Mouse (Mus musculus) naive thymus-derived CD4-positive, alpha-beta T cell, adult 2 months (primary cell): ENCODE measurements around the gene Txndc9.

Source experiments
- DNase-seq: peaks from one replicate; pipeline ENCODE4 v3.0.0-alpha.2; 2011; ENCODE audit warnings: low read depth

The Txndc9 gene

DNA sequence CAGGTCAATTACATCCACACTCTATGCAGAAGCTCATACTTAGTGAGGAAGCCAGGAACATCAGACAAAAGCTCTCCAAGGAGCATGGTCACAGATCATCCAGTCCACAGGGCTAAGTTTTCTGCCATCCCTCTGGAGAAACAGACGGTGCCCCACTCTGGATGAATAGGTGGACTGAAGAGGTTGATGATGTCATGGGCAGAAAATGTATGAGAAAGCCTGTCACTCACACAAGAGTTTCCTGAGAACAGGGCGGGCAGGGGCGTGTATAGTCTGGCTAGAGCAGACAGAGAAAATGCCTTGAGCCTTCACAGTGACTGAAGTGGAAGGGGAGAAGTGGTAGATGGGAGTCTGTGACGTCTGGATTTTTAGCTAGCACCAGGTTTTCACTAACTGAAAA is 26.2 kb downstream of the Txndc9 start:
- no peak for DNase-seq

DNA sequence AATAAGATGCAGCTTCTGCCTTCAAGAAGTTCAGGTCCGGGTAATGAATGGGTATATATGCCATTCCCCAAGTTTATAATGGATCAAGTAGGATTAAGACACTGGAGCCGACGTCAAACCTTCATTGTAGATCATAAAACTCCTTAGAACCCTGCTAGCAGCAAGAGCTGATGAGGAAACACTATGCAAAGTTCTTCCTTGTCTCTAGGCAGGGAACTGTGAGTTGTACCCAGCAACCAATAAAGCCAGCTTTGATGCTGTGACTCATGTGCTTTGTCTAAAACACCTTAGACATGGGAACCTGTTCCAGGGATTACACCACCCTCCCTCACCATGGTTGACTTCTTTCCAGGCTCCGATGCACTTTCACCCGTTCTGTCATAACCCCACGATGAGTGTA is 28.9 kb downstream of the Txndc9 start:
- DNase-seq, result no peak

- DNase-seq, result no peak
Observed at GRCm38 (mm10) chr1:37965571-37965970, 32.1 kb downstream of the Txndc9 start.

- no peak for DNase-seq
Observed at GRCm38 (mm10) chr1:37959486-37959885, 38.2 kb downstream of the Txndc9 start.

- DNase-seq, result no peak
Observed at GRCm38 (mm10) chr1:37958516-37958915, 39.2 kb downstream of the Txndc9 start.

DNA sequence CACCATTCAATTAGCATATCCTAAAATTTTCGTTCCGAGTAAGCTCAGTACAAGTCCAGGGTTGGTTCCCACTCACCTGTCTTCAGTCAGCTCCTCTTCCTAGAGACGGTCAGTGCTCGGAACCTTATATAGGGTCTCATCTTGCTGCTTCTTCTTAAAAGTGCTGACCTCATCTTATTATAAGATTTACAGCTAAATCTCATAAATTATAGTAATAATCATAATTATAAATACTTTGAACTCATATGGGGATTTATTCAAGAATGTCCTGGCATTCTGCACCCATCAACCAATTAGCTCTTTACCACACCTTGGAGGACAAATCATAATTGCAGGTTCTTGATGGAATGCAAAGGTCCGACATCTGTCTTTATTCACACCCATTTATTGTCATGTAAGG is 40.0 kb downstream of the Txndc9 start, which contains the start of gene Lyg1:
Gene Lyg1 (minus strand): TSS at position 101 of the 400 bp plus-strand sequence.
- no peak for DNase-seq

GRCm38 (mm10) chr1:37956690-37957431 is 40.8 kb downstream of the Txndc9 start:
- DNase-seq, result no peak

DNA sequence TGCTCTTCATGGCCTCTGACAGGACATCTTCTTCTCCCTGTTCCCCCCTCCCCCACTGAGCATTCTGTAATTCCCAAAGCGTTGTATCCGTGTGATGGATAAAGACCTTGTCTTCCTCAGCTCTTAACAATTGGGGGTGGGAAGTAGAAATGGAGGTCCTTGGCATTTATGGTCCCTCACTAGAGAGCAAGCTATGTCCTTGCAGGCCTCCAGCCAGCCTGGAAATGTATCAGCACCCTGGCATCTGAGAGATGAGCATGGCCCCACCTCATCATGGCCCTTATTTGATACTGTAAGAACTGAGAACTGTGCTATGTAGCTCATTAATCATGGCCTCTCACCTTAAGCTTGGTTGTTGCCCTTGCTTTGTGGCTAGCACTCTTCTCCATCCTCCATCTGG is 42.4 kb downstream of the Txndc9 start:
- DNase-seq, result no peak

- DNase-seq, result no peak
Observed at GRCm38 (mm10) chr1:37954786-37955185, 42.9 kb downstream of the Txndc9 start.

- DNase-seq, result no peak
Observed at GRCm38 (mm10) chr1:37948906-37949305, 48.8 kb downstream of the Txndc9 start.
